Mouse (Mus musculus) left cerebral cortex, adult 18-20 months (tissue): ENCODE results near the gene Tert. TPM values are rescaled to one million over a fixed set of nuclear protein-coding genes. Genes with fewer than 3 reads are reported as not detected.

ENCODE experiments used
- DNase-seq, 2 experiments: peaks; one replicate each; pipeline ENCODE4 v3.0.0; 2021 to 2022; ENCODE audit warnings: low spot score in 2 of 2, mixed read lengths in 1 of 2
- total RNA-seq, 2 experiments: library from RNA; stranded (reverse); gene quantifications; 2 replicates each; pipeline ENCODE4 v1.2.3; 2021

The Tert gene
- total RNA-seq, 2 experiments from 2014 or later: 2.6 to 3.0 TPM

GRCm38 (mm10) chr13:73675161-73675560 is 48.5 kb downstream of the Tert start:
- no peak for DNase-seq

GRCm38 (mm10) chr13:73677853-73678252 is 51.1 kb downstream of the Tert start, which contains the start of gene Slc6a18:
Slc6a18 (minus strand) TSS chr13:73678023.
- no peak for DNase-seq

DNA sequence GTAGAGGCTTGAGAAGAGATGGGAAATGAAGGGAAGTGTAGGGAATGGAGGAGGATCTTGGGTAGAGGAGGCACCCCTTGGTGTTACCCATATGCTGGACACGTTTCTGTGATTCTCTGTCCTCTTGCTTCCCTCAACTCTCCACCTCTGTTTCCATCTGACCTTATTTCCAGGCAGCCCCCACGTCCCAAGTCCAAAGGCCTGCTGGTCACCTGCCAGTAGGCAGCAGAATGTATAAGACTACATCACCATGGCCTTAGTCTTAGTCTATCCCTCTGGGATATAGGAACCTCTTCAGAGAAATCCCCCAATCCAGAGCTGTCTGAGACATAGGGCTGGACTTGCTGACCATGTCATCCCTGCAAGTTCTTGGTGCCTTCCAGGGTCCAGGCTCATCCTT is 52.6 kb downstream of the Tert start:
- DNase-seq: no peak

DNA sequence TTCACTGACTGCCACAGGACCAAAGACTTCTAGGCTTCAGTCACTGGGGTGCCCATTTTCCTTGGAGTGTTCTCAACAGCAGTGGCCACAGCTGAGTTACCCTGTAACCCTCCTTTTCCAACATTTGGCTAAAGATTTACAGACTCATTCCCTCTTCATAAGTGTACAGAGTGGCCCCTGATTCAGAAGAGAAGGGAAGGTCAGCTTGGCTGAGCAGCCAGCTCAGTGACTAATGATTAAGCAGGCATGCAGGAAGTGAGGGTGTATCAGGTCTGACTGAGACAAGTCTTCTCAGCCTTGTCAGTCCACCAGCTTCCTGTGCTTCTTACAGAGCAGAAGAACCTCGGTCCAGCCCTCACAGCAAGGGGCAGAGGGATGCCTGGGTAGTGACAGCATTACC is 53.7 kb downstream of the Tert start:
- no peak for DNase-seq

DNA sequence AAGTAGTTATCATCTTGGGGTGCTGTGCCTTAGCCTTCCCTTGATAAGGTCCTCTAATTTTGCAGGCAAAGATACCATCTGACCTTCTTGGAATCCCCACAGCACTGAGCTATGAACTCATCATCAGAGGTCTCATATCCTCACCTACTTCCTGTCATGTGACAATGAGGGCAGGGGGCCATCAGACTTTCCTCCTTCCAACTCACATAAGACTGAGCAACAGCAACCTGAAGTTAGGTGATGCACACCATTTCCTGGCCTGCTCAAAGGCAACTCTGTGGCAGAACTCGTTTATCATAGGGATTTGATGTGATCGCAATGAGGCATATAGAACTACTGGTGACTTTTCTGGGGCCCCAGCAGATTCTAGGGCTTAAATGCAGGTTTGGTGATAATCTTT is 55.5 kb downstream of the Tert start:
- no peak for DNase-seq

DNA sequence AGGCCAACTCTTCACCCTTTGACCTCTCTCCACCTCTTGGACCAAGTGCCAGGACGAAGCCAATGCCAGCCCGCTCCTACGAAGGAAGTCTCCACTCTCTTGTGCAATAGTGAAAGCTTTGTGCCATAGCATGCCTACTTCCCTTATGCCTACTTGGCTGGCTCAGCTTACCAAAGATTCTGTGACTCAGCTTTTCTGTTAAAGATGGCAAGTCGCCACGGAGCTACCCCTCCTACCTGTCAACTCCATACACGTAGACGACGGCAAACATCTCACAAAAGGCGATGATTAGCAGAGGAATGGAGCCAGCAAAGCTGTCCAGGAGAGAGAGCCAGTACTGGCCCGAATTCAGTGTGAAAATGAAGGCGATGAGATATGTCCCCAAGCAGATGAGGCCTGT is 57.0 kb downstream of the Tert start:
- peak; percentile 28 to 56 for DNase-seq

GRCm38 (mm10) chr13:73684412-73684811 is 57.7 kb downstream of the Tert start:
- DNase-seq: no peak

GRCm38 (mm10) chr13:73685502-73685901 is 58.8 kb downstream of the Tert start:
- no peak for DNase-seq

- no peak for DNase-seq
Observed at GRCm38 (mm10) chr13:73687601-73688000, 60.9 kb downstream of the Tert start.

DNA sequence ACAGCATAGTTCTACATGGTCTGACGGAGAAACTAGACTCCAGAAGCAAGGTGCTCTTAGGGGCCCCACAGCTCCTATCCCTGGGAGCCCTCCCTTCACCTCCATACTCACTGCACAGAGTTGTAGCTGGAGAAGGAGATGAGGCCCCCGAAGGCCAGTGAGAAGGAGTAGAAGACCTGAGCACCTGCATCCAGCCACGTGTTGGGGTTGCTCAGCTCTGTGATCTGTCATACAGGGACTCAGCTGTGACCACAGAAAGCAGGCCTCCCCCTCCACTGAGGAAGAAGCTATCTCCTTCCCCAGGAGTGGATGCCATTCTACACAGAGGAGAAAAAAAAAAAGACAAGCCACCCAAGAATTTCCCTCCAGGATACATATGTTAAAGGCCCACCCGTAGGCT is 62.2 kb downstream of the Tert start:
- no peak for DNase-seq

DNA sequence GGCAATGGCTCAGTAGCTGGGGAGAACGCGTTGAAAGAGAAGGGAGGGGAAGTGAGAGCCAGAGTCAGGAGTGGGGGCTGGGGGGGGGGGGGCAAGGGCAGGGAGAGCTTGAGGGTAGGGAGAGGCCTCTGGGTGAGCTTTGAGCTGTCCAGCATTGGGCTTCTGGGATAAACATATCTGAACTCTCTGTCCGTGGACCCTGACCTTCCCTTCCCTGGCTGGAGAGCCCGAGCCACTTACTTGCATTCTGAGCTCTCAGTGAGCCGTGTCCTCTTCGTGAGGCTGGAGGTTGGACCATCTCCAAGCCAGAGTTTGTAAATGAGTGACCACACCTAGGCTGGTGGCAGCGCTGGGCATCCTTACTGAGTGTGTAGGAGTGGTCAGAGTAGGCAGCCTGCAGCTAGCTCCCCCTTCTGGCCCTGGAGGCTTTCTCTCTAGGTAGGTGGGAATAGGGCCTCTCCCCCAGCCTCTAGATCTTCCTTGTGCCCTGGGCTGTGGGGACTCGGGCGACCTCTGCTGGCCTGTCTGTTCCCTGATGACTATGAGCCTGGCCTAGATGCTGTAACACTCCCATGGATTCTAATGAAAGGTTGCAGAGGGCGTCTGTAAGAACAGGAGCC is 65.6 kb downstream of the Tert start:
- peak; percentile 56 to 61 for DNase-seq

- DNase-seq: no peak
Observed at GRCm38 (mm10) chr13:73693333-73693732, 66.6 kb downstream of the Tert start.

DNA sequence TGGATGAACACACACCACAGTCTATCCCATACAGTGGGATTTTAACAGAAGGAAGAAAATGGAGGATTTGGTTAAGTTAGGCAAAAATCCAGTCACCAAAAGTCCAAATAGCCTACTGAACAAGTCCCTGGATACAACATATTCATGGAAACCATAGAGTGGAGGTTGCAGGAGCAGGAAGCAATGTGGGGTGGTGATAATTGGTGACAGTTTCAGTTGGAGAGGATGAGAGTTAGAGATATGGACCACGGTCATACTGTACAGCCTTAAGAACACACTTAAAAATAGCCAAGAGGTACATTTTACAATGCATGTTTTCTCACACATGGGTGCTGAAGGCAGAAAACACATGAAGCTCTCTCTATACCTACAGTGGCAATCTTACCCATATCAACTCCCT is 68.3 kb downstream of the Tert start:
- DNase-seq: no peak

- no peak for DNase-seq
Observed at GRCm38 (mm10) chr13:73696529-73696928, 69.8 kb downstream of the Tert start.

Other genes starting within 250 kb of the Tert start
- 10 to 100 TPM; 45.9 to 48.0 TPM for gene Lpcat1, start 159.7 kb upstream of the Tert start, total RNA-seq
- gene Slc6a3, start 90.2 kb upstream of the Tert start, total RNA-seq: under 1 TPM in 1 of 2 experiments, not detected in 1; 0.16 TPM
- gene Clptm1l, start 22.9 kb upstream of the Tert start, total RNA-seq: 100 to 1,000 TPM; 109 to 128 TPM
- gene Slc6a18, start 51.1 kb downstream of the Tert start, total RNA-seq: not detected
- gene Slc6a19, start 78.0 kb downstream of the Tert start, total RNA-seq: not detected
- gene Slc12a7, start 106.2 kb downstream of the Tert start, total RNA-seq: 1 to 10 TPM; 4.5 to 5.0 TPM
- gene Nkd2, start 220.7 kb downstream of the Tert start, total RNA-seq: 1 to 10 TPM; 2.4 to 2.8 TPM